Mouse (Mus musculus) forebrain, embryonic 14.5 days (tissue): ENCODE results near the gene Lamtor3. TPM values are rescaled to one million over a fixed set of nuclear protein-coding genes. Genes with fewer than 3 reads are reported as not detected.
"Not testable (repeated sequence)": the region's sequence is repeated elsewhere in the genome, so short reads cannot be mapped to it uniquely, and the experiment has no call there.

ENCODE experiments used
- ATAC-seq: fragments of 200-750 bp; cut with Nextera tagmentation; 2 replicates; pipeline ENCODE4 v1.8.0; 2017; ENCODE audit warnings: mild to moderate bottlenecking, moderate library complexity
- DNase-seq: peaks from one replicate; pipeline ENCODE4 v3.0.0-alpha.2; 2015; ENCODE audit warnings: low spot score
- H3K27ac ChIP-seq: fragments of 300-500 bp; sonication (generic); 2 replicates; pipeline ENCODE4 v1.5.1; 2014; ENCODE audit warnings: low read depth, mild to moderate bottlenecking, control low read depth, low read length, moderate library complexity
- H3K27me3 ChIP-seq: fragments of 300-500 bp; sonication (generic); replicated peaks from 2 replicates; pipeline ENCODE4 v1.6.1; 2014; ENCODE audit warnings: low read length, control low read depth, mixed read lengths; ENCODE audit not compliant: control insufficient read depth, insufficient read depth
- H3K36me3 ChIP-seq: fragments of 300-500 bp; sonication (generic); 2 replicates; pipeline ENCODE4 v1.6.1; 2014; ENCODE audit warnings: low read length, control low read depth; ENCODE audit not compliant: control insufficient read depth, insufficient read depth
- H3K4me1 ChIP-seq: fragments of 300-500 bp; sonication (generic); 2 replicates; pipeline ENCODE4 v1.6.1; 2014; ENCODE audit warnings: antibody characterized with exemption, low read length, control low read depth; ENCODE audit not compliant: control insufficient read depth, insufficient read depth
- H3K4me2 ChIP-seq: fragments of 300-500 bp; sonication (generic); 2 replicates; pipeline ENCODE4 v1.6.1; 2014; ENCODE audit warnings: mild to moderate bottlenecking, control low read depth, low read length
- H3K4me3 ChIP-seq: fragments of 300-500 bp; sonication (generic); 2 replicates; pipeline ENCODE4 v1.5.1; 2014; ENCODE audit warnings: low read depth, low read length, control low read depth
- H3K9ac ChIP-seq: fragments of 300-500 bp; sonication (generic); 2 replicates; pipeline ENCODE4 v1.6.1; 2014; ENCODE audit warnings: mild to moderate bottlenecking, low read length, control low read depth, moderate library complexity
- H3K9me3 ChIP-seq: fragments of 300-500 bp; sonication (generic); replicated peaks from 2 replicates; pipeline ENCODE4 v1.6.1; 2016; ENCODE audit warnings: low read length, control low read depth, mixed read lengths; ENCODE audit not compliant: control insufficient read depth
- WGBS: fragments of 180-500 bp; shearing (Covaris S2); extraction: QIAGEN DNeasy Blood & Tissue Kit; methylation state at CpG from one replicate; pipeline ENCODE4 v1.1.7; 2014; 5-methylcytosine and 5-hydroxymethylcytosine counted together
- polyA plus RNA-seq: library from polyadenylated mRNA; unstranded; fragments of >200 nt; fragmentation: Nextera tagmentation; extraction: Ambion mirVana; gene quantifications from 2 replicates; pipeline ENCODE4 v1.2.1, GENCODE M21; 2014

Gene Lamtor3
- polyA plus RNA-seq, 1 experiment from 2014 or later = 143 TPM

GRCm38 (mm10) chr3:137893789-137894188, 24.5 kb upstream of the Lamtor3 start:
- no peaks in the 10 kb centered on the region; the same call in 1 of the 2 replicates for H3K4me1 ChIP-seq
- H3K9ac ChIP-seq = no peak overlapping the region
- H3K9me3 ChIP-seq = no peaks in the 10 kb centered on the region
- WGBS = 81% methylated on average over 4 of the region's 4 CpGs
- no peaks in the 10 kb centered on the region for H3K27me3 ChIP-seq
- ATAC-seq (no peak), DNase-seq (no peak)
- H3K4me2 ChIP-seq = no peak overlapping the region
- no peak overlapping the region for H3K4me3 ChIP-seq
- no peak overlapping the region for H3K27ac ChIP-seq
- peaks cover 27% of the 10 kb centered on the region; the same call in 1 of the 2 replicates for H3K36me3 ChIP-seq

GRCm38 (mm10) chr3:137895196-137895595, 23.1 kb upstream of the Lamtor3 start:
- Histone ChIP-seq H3K27ac (no peak overlapping the region), H3K4me2 (no peak overlapping the region), H3K9ac (no peak overlapping the region), H3K4me3 (no peak overlapping the region), H3K36me3 (peaks cover 20% of the 10 kb centered on the region; the same call in 1 of the 2 replicates), H3K4me1 (no peaks in the 10 kb centered on the region; the same call in 1 of the 2 replicates), H3K27me3 (no peaks in the 10 kb centered on the region), H3K9me3 (no peaks in the 10 kb centered on the region)
- ATAC-seq (no peak), DNase-seq (no peak)
- WGBS = 98% methylated on average over 3 of the region's 3 CpGs

GRCm38 (mm10) chr3:137896386-137896785, 21.9 kb upstream of the Lamtor3 start:
- 89% methylated on average over 4 of the region's 4 CpGs for WGBS
- Histone ChIP-seq H3K9ac (no peak overlapping the region), H3K9me3 (no peaks in the 10 kb centered on the region), H3K27ac (no peak overlapping the region), H3K4me1 (peaks cover 2% of the 10 kb centered on the region; the same call in 1 of the 2 replicates), H3K36me3 (peaks cover 19% of the 10 kb centered on the region; the same call in 1 of the 2 replicates), H3K4me2 (no peak overlapping the region), H3K4me3 (no peak overlapping the region), H3K27me3 (no peaks in the 10 kb centered on the region)
- no peak for DNase-seq
- no peak for ATAC-seq

GRCm38 (mm10) chr3:137896867-137897266, 21.4 kb upstream of the Lamtor3 start:
- Histone ChIP-seq H3K36me3 (peaks cover 19% of the 10 kb centered on the region; the same call in 1 of the 2 replicates), H3K4me3 (no peak overlapping the region), H3K27ac (no peak overlapping the region), H3K4me2 (no peak overlapping the region), H3K4me1 (peaks cover 2% of the 10 kb centered on the region; the same call in 1 of the 2 replicates), H3K9ac (no peak overlapping the region), H3K27me3 (no peaks in the 10 kb centered on the region), H3K9me3 (no peaks in the 10 kb centered on the region)
- DNase-seq (no peak), ATAC-seq (no peak)
- 97% methylated on average over 3 of the region's 3 CpGs for WGBS

- H3K9ac ChIP-seq = no peak overlapping the region
- no peak overlapping the region for H3K27ac ChIP-seq
- no peak overlapping the region for H3K4me3 ChIP-seq
- no peak overlapping the region for H3K4me2 ChIP-seq
- no peaks in the 10 kb centered on the region for H3K27me3 ChIP-seq
- H3K9me3 ChIP-seq = no peaks in the 10 kb centered on the region
- H3K36me3 ChIP-seq = 0 out of 2 replicates have a peak, but pooled peaks cover 21% of the 10 kb centered on the region
- ATAC-seq (no peak), DNase-seq (no peak)
- 86% methylated on average over 5 of the region's 5 CpGs for WGBS
- H3K4me1 ChIP-seq = peaks cover 2% of the 10 kb centered on the region; the same call in 1 of the 2 replicates
Observed at GRCm38 (mm10) chr3:137897685-137898084, 20.6 kb upstream of the Lamtor3 start.

GRCm38 (mm10) chr3:137900149-137900548, 18.2 kb upstream of the Lamtor3 start:
- Histone ChIP-seq H3K9me3 (no peaks in the 10 kb centered on the region), H3K27ac (no peak overlapping the region), H3K36me3 (peaks cover 15% of the 10 kb centered on the region; the same call in 1 of the 2 replicates), H3K4me3 (no peak overlapping the region), H3K27me3 (no peaks in the 10 kb centered on the region), H3K4me2 (no peak overlapping the region), H3K9ac (no peak overlapping the region), H3K4me1 (peaks cover 2% of the 10 kb centered on the region; the same call in 1 of the 2 replicates)
- peak; percentile 75 for DNase-seq
- WGBS = 34% methylated on average over 10 of the region's 10 CpGs
- ATAC-seq = peak; percentile 60

GRCm38 (mm10) chr3:137913093-137913492, 5.2 kb upstream of the Lamtor3 start:
- Histone ChIP-seq H3K27me3 (no peaks in the 10 kb centered on the region), H3K27ac (no peak overlapping the region), H3K9me3 (no peaks in the 10 kb centered on the region), H3K36me3 (0 out of 2 replicates have a peak, but pooled peaks cover 5% of the 10 kb centered on the region), H3K4me3 (no peak overlapping the region), H3K4me1 (peaks cover 9% of the 10 kb centered on the region), H3K4me2 (no peak overlapping the region), H3K9ac (no peak overlapping the region)
- ATAC-seq (no peak), DNase-seq (no peak)
- 70% methylated on average over 2 of the region's 2 CpGs for WGBS

- not testable (repeated sequence) for H3K9me3 ChIP-seq, ATAC-seq, DNase-seq, H3K9ac ChIP-seq, H3K4me2 ChIP-seq, H3K36me3 ChIP-seq, H3K27ac ChIP-seq, H3K27me3 ChIP-seq, H3K4me3 ChIP-seq
- H3K4me1 ChIP-seq = peaks cover 15% of the 10 kb centered on the region
- WGBS = no CpG with 5 or more reads among the region's 1 CpGs
Observed at GRCm38 (mm10) chr3:137914567-137914966, 3.7 kb upstream of the Lamtor3 start.

GRCm38 (mm10) chr3:137917694-137918171, 573 bp upstream of the Lamtor3 start:
- Histone ChIP-seq H3K4me1 (peaks cover 16% of the 10 kb centered on the region), H3K4me3 (peak overlapping the region; percentile 87), H3K27me3 (no peaks in the 10 kb centered on the region), H3K36me3 (peaks cover 17% of the 10 kb centered on the region), H3K9ac (peak overlapping the region; percentile 62), H3K27ac (peak overlapping the region; percentile 85), H3K4me2 (peak overlapping the region; percentile 83), H3K9me3 (no peaks in the 10 kb centered on the region)
- ATAC-seq (peak; percentile 49), DNase-seq (no peak)
- 3% methylated on average over 12 of the region's 12 CpGs for WGBS
